Mouse (Mus musculus) left cerebral cortex, postnatal 4 days (tissue): ENCODE data around the gene Lrrc57. TPM values are rescaled to one million over a fixed set of nuclear protein-coding genes. Genes with fewer than 3 reads are reported as not detected.

Source experiments
- total RNA-seq, 2 experiments: library from RNA; stranded (reverse); gene quantifications; 2 replicates each; pipeline ENCODE4 v1.2.3; 2021

Gene Lrrc57
- total RNA-seq, 2 experiments from 2014 or later = 16.5 to 17.9 TPM

Other genes with a start within 250 kb of the Lrrc57 start
- gene Ganc, start 205.6 kb downstream of the Lrrc57 start, total RNA-seq = 1 to 10 TPM; 8.3 to 8.9 TPM
- 10 to 100 TPM; 29.8 to 33.1 TPM for gene Tmem87a, start 205.4 kb downstream of the Lrrc57 start, total RNA-seq
- 1 to 10 TPM; 1.6 to 2.7 TPM for gene Capn3, start 153.5 kb downstream of the Lrrc57 start, total RNA-seq
- gene Zfp106, start 45.7 kb downstream of the Lrrc57 start, total RNA-seq = 10 to 100 TPM; 81.7 to 84.5 TPM
- 10 to 100 TPM; 19.8 to 20.0 TPM for gene Snap23, start 41.8 kb downstream of the Lrrc57 start, total RNA-seq
- 10 to 100 TPM; 14.3 to 15.6 TPM for gene Haus2, start 137 bp downstream of the Lrrc57 start, total RNA-seq
- 10 to 100 TPM; 13.7 to 15.6 TPM for gene Stard9, start 19.6 kb upstream of the Lrrc57 start, total RNA-seq
- gene Cdan1, start 240.6 kb upstream of the Lrrc57 start, total RNA-seq = 10 to 100 TPM; 27.6 to 29.0 TPM
- gene Ttbk2, start 241.1 kb upstream of the Lrrc57 start, total RNA-seq = 10 to 100 TPM; 70.1 to 70.8 TPM